9 mouse cellular contexts compared by ENCODE assay signal in the genomic region with DNA sequence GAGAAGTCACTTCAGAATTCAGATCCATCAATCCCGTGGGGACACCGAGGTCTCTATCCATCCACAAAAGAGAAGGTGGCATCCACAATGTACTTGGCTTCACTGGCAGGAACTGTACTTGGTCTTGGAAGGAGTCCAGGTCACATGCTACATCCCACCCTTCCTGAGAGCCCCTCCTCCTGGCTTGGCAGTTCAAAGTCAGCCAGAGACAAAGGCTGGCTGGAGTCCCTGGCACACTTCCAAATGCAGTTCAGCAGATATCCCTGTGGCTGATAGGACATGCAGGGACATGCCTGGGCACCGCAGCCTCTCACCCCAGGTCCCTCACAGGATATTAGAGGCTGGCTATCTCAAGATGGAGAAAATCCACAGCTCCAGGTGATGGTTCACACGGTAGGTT. TPM values are rescaled to one million over a fixed set of nuclear protein-coding genes. Genes with fewer than 3 reads are reported as not detected.
DNase-seq lines count a peak whose midpoint lies in the region; ATAC-seq and TF ChIP-seq lines count a peak whose summit lies in the region.
"Had no signal": no experiment of that assay in that cellular context is flagged by ENCODE, and none has a peak within 500 bp of the region (broad histone marks: within the 10 kb centered on the region; RNA-seq: fewer than 3 reads in every experiment).

No protein-coding gene starts in this region.

- DNase-seq in gastrocnemius, adult 18-20 months (ENCODE audit: low spot score), result peak; percentile 56
- no peak for DNase-seq in gastrocnemius, adult 8-10 months (ENCODE audit: low spot score in 2 of 2)
- DNase-seq in adrenal gland, adult 8-10 months, result peak; percentile 87
- peak; percentile 65 for DNase-seq in forebrain, embryonic 11.5 days (ENCODE audit: low spot score)
- DNase-seq in limb, embryonic 14.5 days (ENCODE audit: low spot score), result peak; percentile 86
- peak; percentile 95 for DNase-seq in midbrain, postnatal 0 days (ENCODE audit: low spot score)
- DNase-seq in B cell, adult 2 months, result no peak

- H3K27ac ChIP-seq in forebrain, embryonic 11.5 days (ENCODE audit: low read depth, low read length), result 0 out of 2 replicates have a peak overlapping the region, but pooled peaks have one; percentile 5
- peak overlapping the region; percentile 61; the same call in 1 of the 2 replicates for H3K27ac ChIP-seq in limb, embryonic 14.5 days (replicated peaks; ENCODE audit: low read depth, low read length)
- peak overlapping the region; percentile 26; the same call in 1 of the 2 replicates for H3K27ac ChIP-seq in midbrain, postnatal 0 days (ENCODE audit: low read depth, low read length)
- H3K27ac ChIP-seq: liver, embryonic 14.5 days had no signal

- H3K4me2 ChIP-seq in forebrain, embryonic 11.5 days (ENCODE audit: low read depth, low read length, severe bottlenecking), result no peak overlapping the region
- no peak overlapping the region for H3K4me2 ChIP-seq in limb, embryonic 14.5 days (replicated peaks; ENCODE audit: low read depth, low read length, severe bottlenecking)
- no peak overlapping the region for H3K4me2 ChIP-seq in midbrain, postnatal 0 days (ENCODE audit: low read depth, low read length, poor library complexity, severe bottlenecking)

- no peaks in the 10 kb centered on the region for H3K9me3 ChIP-seq in forebrain, embryonic 11.5 days (ENCODE audit: control insufficient read depth, low read length)
- no peaks in the 10 kb centered on the region for H3K9me3 ChIP-seq in limb, embryonic 14.5 days (ENCODE audit: control insufficient read depth, low read length)
- no peaks in the 10 kb centered on the region for H3K9me3 ChIP-seq in midbrain, postnatal 0 days (ENCODE audit: low read length)

- no peak overlapping the region for H3K9ac ChIP-seq in forebrain, embryonic 11.5 days (ENCODE audit: low read length)
- H3K9ac ChIP-seq in limb, embryonic 14.5 days (ENCODE audit: low read depth, low read length, severe bottlenecking), result no peak overlapping the region
- no peak overlapping the region for H3K9ac ChIP-seq in midbrain, postnatal 0 days (replicated peaks; ENCODE audit: low read length, poor library complexity, severe bottlenecking)
- H3K9ac ChIP-seq: liver, embryonic 14.5 days had no signal

- TF ChIP-seq POLR2A in limb, embryonic 14.5 days (IDR thresholded peaks at IDR 0.05; ENCODE audit: borderline replicate concordance, extremely low read depth, insufficient read depth, insufficient read length), result no peak

- no peaks in the 10 kb centered on the region for H3K4me1 ChIP-seq in forebrain, embryonic 11.5 days (replicated peaks; ENCODE audit: control insufficient read depth, insufficient read depth, low read length)
- peaks cover 29% of the 10 kb centered on the region for H3K4me1 ChIP-seq in limb, embryonic 14.5 days (ENCODE audit: control insufficient read depth, insufficient read depth, low read length)
- no peaks in the 10 kb centered on the region for H3K4me1 ChIP-seq in midbrain, postnatal 0 days (ENCODE audit: insufficient read depth, low read length)

- no peak for ATAC-seq in forebrain, embryonic 11.5 days (replicated peaks; ENCODE audit: low FRiP score)
- ATAC-seq in hematopoietic stem cell, adult 5-6 weeks (replicated peaks in 1 of 2; ENCODE audit: insufficient read depth in 1 of 2, low FRiP score in 2 of 2, low TSS enrichment in 1 of 2, low read depth in 1 of 2, poor library complexity in 2 of 2, severe bottlenecking in 2 of 2), result peak; percentile 35 to 55; a peak in 3 of 4 replicates
- ATAC-seq in limb, embryonic 14.5 days (ENCODE audit: low FRiP score, low read depth), result peak; percentile 16; the same call in 1 of the 2 replicates
- ATAC-seq in midbrain, postnatal 0 days (ENCODE audit: low FRiP score), result peak; percentile 38; the same call in 1 of the 2 replicates

- 83% methylated on average over 4 of the region's 4 CpGs for WGBS in forebrain, embryonic 11.5 days
- 70% methylated on average over 4 of the region's 4 CpGs for WGBS in limb, embryonic 14.5 days
- 30% methylated on average over 4 of the region's 4 CpGs for WGBS in midbrain, postnatal 0 days

- TF ChIP-seq CTCF in midbrain, postnatal 0 days (IDR thresholded peaks at IDR 0.05), result no peak

- no peaks in the 10 kb centered on the region for H3K27me3 ChIP-seq in forebrain, embryonic 11.5 days (ENCODE audit: control insufficient read depth, insufficient read depth, low read length)
- H3K27me3 ChIP-seq in limb, embryonic 14.5 days (ENCODE audit: control insufficient read depth, insufficient read depth, low read length), result no peaks in the 10 kb centered on the region
- H3K27me3 ChIP-seq in midbrain, postnatal 0 days (ENCODE audit: insufficient read depth, low read length), result no peaks in the 10 kb centered on the region

- H3K36me3 ChIP-seq in forebrain, embryonic 11.5 days (ENCODE audit: control insufficient read depth, insufficient read depth, low read length), result peaks cover 7% of the 10 kb centered on the region; the same call in 1 of the 2 replicates
- H3K36me3 ChIP-seq in limb, embryonic 14.5 days (ENCODE audit: control insufficient read depth, insufficient read depth, low read length), result peaks cover 51% of the 10 kb centered on the region
- peaks cover 22% of the 10 kb centered on the region for H3K36me3 ChIP-seq in midbrain, postnatal 0 days (ENCODE audit: insufficient read depth, low read length)

- H3K4me3 ChIP-seq in forebrain, embryonic 11.5 days (ENCODE audit: low read depth, low read length), result no peak overlapping the region
- no peak overlapping the region for H3K4me3 ChIP-seq in limb, embryonic 14.5 days (replicated peaks; ENCODE audit: low read length)
- no peak overlapping the region for H3K4me3 ChIP-seq in midbrain, postnatal 0 days (ENCODE audit: low read depth, low read length)

RNA-seq across cellular contexts. Expression of a gene that starts 10.9 kb away (rescaled TPM):
- 10 to 100 TPM; 11.9 to 13.7 TPM for total RNA-seq in gastrocnemius, adult 18-20 months (2021)
- 10 to 100 TPM; 13.6 to 19.0 (median 15.7) TPM for total RNA-seq in gastrocnemius, adult 8-10 months (2022)
- 100 to 1,000 TPM; 129 to 163 (median 131) TPM for total RNA-seq in adrenal gland, adult 8-10 months (2022)
- polyA plus RNA-seq in forebrain, embryonic 11.5 days (2014; fragmentation: Nextera tagmentation; extraction: Ambion mirVana), result 70.9 and 73.8 TPM in 2 replicates
- total RNA-seq in hematopoietic stem cell, adult 5-6 weeks (2017), result 5.5 and 8.2 TPM in 2 replicates
- polyA plus RNA-seq in limb, embryonic 14.5 days (2012; rRNA removed), result 47.6 and 59.8 TPM in 2 replicates
- 64.1 and 68.7 TPM in 2 replicates for polyA plus RNA-seq in limb, embryonic 14.5 days (2014; fragmentation: Nextera tagmentation; extraction: Ambion mirVana)
- 40.2 and 60.6 TPM in 2 replicates for total RNA-seq in midbrain, postnatal 0 days (2014; rRNA removed)
- 37.6 and 50.6 TPM in 2 replicates for polyA plus RNA-seq in midbrain, postnatal 0 days (2015; fragmentation: Nextera tagmentation; extraction: Ambion mirVana)

RNA-seq across cellular contexts. Expression of a gene that starts 17.1 kb away (rescaled TPM):
- total RNA-seq in gastrocnemius, adult 18-20 months (2021), result under 1 TPM; 0.16 to 0.21 TPM
- under 1 TPM in 1 of 4 experiments, not detected in 3; 0.24 TPM for total RNA-seq in gastrocnemius, adult 8-10 months (2022)
- total RNA-seq in adrenal gland, adult 8-10 months (2022), result 1 to 10 TPM; 1.8 to 3.5 (median 3.0) TPM
- polyA plus RNA-seq in forebrain, embryonic 11.5 days (2014; fragmentation: Nextera tagmentation; extraction: Ambion mirVana), result not detected in 2 replicates
- total RNA-seq in hematopoietic stem cell, adult 5-6 weeks (2017), result 1.7 TPM in 1 of 2 replicates, not detected in the other
- polyA plus RNA-seq in limb, embryonic 14.5 days (2012; rRNA removed), result 0.15 and 0.47 TPM in 2 replicates
- polyA plus RNA-seq in limb, embryonic 14.5 days (2014; fragmentation: Nextera tagmentation; extraction: Ambion mirVana), result 0.18 TPM in 1 of 2 replicates, not detected in the other
- 0.22 and 1.8 TPM in 2 replicates for total RNA-seq in midbrain, postnatal 0 days (2014; rRNA removed)
- polyA plus RNA-seq in midbrain, postnatal 0 days (2015; fragmentation: Nextera tagmentation; extraction: Ambion mirVana), result 0.26 and 0.32 TPM in 2 replicates

RNA-seq across cellular contexts. Expression of a gene that starts 23.7 kb away (rescaled TPM):
- total RNA-seq in gastrocnemius, adult 18-20 months (2021), result 10 to 100 TPM; 65.4 to 70.3 TPM
- total RNA-seq in gastrocnemius, adult 8-10 months (2022), result 10 to 100 TPM; 64.4 to 75.4 (median 70.3) TPM
- 100 to 1,000 TPM in 1 of 4 experiments, 10 to 100 TPM in 3; 81.4 to 101 (median 86.6) TPM for total RNA-seq in adrenal gland, adult 8-10 months (2022)
- polyA plus RNA-seq in forebrain, embryonic 11.5 days (2014; fragmentation: Nextera tagmentation; extraction: Ambion mirVana), result 318 and 346 TPM in 2 replicates
- 156 and 163 TPM in 2 replicates for total RNA-seq in hematopoietic stem cell, adult 5-6 weeks (2017)
- polyA plus RNA-seq in limb, embryonic 14.5 days (2012; rRNA removed), result 172 and 182 TPM in 2 replicates
- polyA plus RNA-seq in limb, embryonic 14.5 days (2014; fragmentation: Nextera tagmentation; extraction: Ambion mirVana), result 247 and 256 TPM in 2 replicates
- 140 and 312 TPM in 2 replicates for total RNA-seq in midbrain, postnatal 0 days (2014; rRNA removed)
- 157 and 169 TPM in 2 replicates for polyA plus RNA-seq in midbrain, postnatal 0 days (2015; fragmentation: Nextera tagmentation; extraction: Ambion mirVana)

RNA-seq across cellular contexts. Expression of a gene that starts 33.4 kb away (rescaled TPM):
- total RNA-seq in gastrocnemius, adult 18-20 months (2021), result under 1 TPM; 0.23 to 0.64 TPM
- under 1 TPM in 3 of 4 experiments, not detected in 1; 0.17 to 0.49 (median 0.22) TPM for total RNA-seq in gastrocnemius, adult 8-10 months (2022)
- 1 to 10 TPM; 1.5 to 4.4 (median 3.2) TPM for total RNA-seq in adrenal gland, adult 8-10 months (2022)
- polyA plus RNA-seq in forebrain, embryonic 11.5 days (2014; fragmentation: Nextera tagmentation; extraction: Ambion mirVana), result 1.2 and 1.4 TPM in 2 replicates
- total RNA-seq in hematopoietic stem cell, adult 5-6 weeks (2017), result 1.7 and 2.3 TPM in 2 replicates
- polyA plus RNA-seq in limb, embryonic 14.5 days (2012; rRNA removed), result 3.5 and 4.5 TPM in 2 replicates
- 2.5 and 3.2 TPM in 2 replicates for polyA plus RNA-seq in limb, embryonic 14.5 days (2014; fragmentation: Nextera tagmentation; extraction: Ambion mirVana)
- total RNA-seq in midbrain, postnatal 0 days (2014; rRNA removed), result 1.8 and 2.2 TPM in 2 replicates
- polyA plus RNA-seq in midbrain, postnatal 0 days (2015; fragmentation: Nextera tagmentation; extraction: Ambion mirVana), result 0.74 and 1.4 TPM in 2 replicates

RNA-seq across cellular contexts. Expression of a gene that starts 40.7 kb away (rescaled TPM):
- total RNA-seq in gastrocnemius, adult 18-20 months (2021), result 10 to 100 TPM; 11.6 to 19.4 TPM
- total RNA-seq in gastrocnemius, adult 8-10 months (2022), result 10 to 100 TPM in 3 of 4 experiments, 1 to 10 TPM in 1; 8.5 to 19.2 (median 10.4) TPM
- total RNA-seq in adrenal gland, adult 8-10 months (2022), result 100 to 1,000 TPM in 2 of 4 experiments, 10 to 100 TPM in 2; 69.3 to 158 (median 120) TPM
- 113 and 127 TPM in 2 replicates for polyA plus RNA-seq in forebrain, embryonic 11.5 days (2014; fragmentation: Nextera tagmentation; extraction: Ambion mirVana)
- total RNA-seq in hematopoietic stem cell, adult 5-6 weeks (2017), result 24.8 and 88.6 TPM in 2 replicates
- polyA plus RNA-seq in limb, embryonic 14.5 days (2012; rRNA removed), result 163 and 236 TPM in 2 replicates
- 151 and 171 TPM in 2 replicates for polyA plus RNA-seq in limb, embryonic 14.5 days (2014; fragmentation: Nextera tagmentation; extraction: Ambion mirVana)
- 279 and 392 TPM in 2 replicates for total RNA-seq in midbrain, postnatal 0 days (2014; rRNA removed)
- polyA plus RNA-seq in midbrain, postnatal 0 days (2015; fragmentation: Nextera tagmentation; extraction: Ambion mirVana), result 230 and 247 TPM in 2 replicates

Comparison
In these comparisons a context has a peak if more than half of its experiments do, and no peak if none do; other contexts are left out.
1. DNase-seq: peak in gastrocnemius, adult 18-20 months (single experiment), adrenal gland, adult 8-10 months (single experiment), forebrain, embryonic 11.5 days (single experiment), limb, embryonic 14.5 days (single experiment) and midbrain, postnatal 0 days (single experiment); none in gastrocnemius, adult 8-10 months (0 of 2) and B cell, adult 2 months (0 of 2).
2. H3K27ac ChIP-seq: peak in every context shown above with its lines; median percentile 61 in limb, embryonic 14.5 days; 26 in midbrain, postnatal 0 days; 5 in forebrain, embryonic 11.5 days.